Mouse (Mus musculus) midbrain, postnatal 0 days (tissue): ENCODE measurements at regions not wholly inside any gene's neighbourhood (a gene's known extent, or its start where the extent isn't known, plus 50 kb on each side); places are given as distances from the start of the nearest gene placed in this dataset.

Experiments used
- ATAC-seq: fragments of 200-750 bp; cut with Nextera tagmentation; 2 replicates; pipeline ENCODE4 v1.8.0; 2017; ENCODE audit warnings: moderate number of reproducible peaks, mild to moderate bottlenecking, moderate TSS enrichment, moderate library complexity; ENCODE audit not compliant: low FRiP score
- DNase-seq: peaks from one replicate; pipeline ENCODE4 v3.0.0-alpha.2; 2015; ENCODE audit warnings: low spot score
- H3K27ac ChIP-seq: fragments of 300-500 bp; sonication (generic); 2 replicates; pipeline ENCODE4 v1.5.1; 2014; ENCODE audit warnings: low read depth, mild to moderate bottlenecking, low read length, mixed read lengths
- H3K27me3 ChIP-seq: fragments of 300-500 bp; sonication (generic); 2 replicates; pipeline ENCODE4 v1.6.1; 2014; ENCODE audit warnings: low read length, control low read depth, mixed read lengths; ENCODE audit not compliant: insufficient read depth
- H3K36me3 ChIP-seq: fragments of 300-500 bp; sonication (generic); 2 replicates; pipeline ENCODE4 v1.6.1; 2014; ENCODE audit warnings: low read length, control low read depth, mixed read lengths; ENCODE audit not compliant: insufficient read depth
- H3K4me1 ChIP-seq: fragments of 300-500 bp; sonication (generic); 2 replicates; pipeline ENCODE4 v1.6.1; 2014; ENCODE audit warnings: mild to moderate bottlenecking, control low read depth, antibody characterized with exemption, low read length, mixed read lengths; ENCODE audit not compliant: insufficient read depth
- H3K4me2 ChIP-seq: fragments of 300-500 bp; sonication (generic); 2 replicates; pipeline ENCODE4 v1.6.1; 2014; ENCODE audit warnings: low read depth, mild to moderate bottlenecking, low read length, mixed read lengths; ENCODE audit not compliant: poor library complexity, severe bottlenecking
- H3K4me3 ChIP-seq: fragments of 300-500 bp; sonication (generic); 2 replicates; pipeline ENCODE4 v1.5.1; 2014; ENCODE audit warnings: low read depth, mild to moderate bottlenecking, low read length, moderate library complexity
- H3K9ac ChIP-seq: fragments of 300-500 bp; sonication (generic); replicated peaks from 2 replicates; pipeline ENCODE4 v1.6.1; 2014; ENCODE audit warnings: mild to moderate bottlenecking, low read length, moderate library complexity, mixed read lengths; ENCODE audit not compliant: poor library complexity, severe bottlenecking
- H3K9me3 ChIP-seq: fragments of 300-500 bp; sonication (generic); 2 replicates; pipeline ENCODE4 v1.6.1; 2016; ENCODE audit warnings: low read length, control low read depth
- CTCF ChIP-seq: IDR thresholded peaks from 2 replicates; pipeline ENCODE4 v1.5.1; 2016; ENCODE audit warnings: antibody characterized with exemption, mild to moderate bottlenecking
- WGBS: fragments of 180-500 bp; shearing (Covaris S2); extraction: QIAGEN DNeasy Blood & Tissue Kit; methylation state at CpG from one replicate; pipeline ENCODE4 v1.1.7; 2014; 5-methylcytosine and 5-hydroxymethylcytosine counted together

GRCm38 (mm10) chr1:69382374-69382773 is 274.5 kb upstream of the Erbb4 start:
- H3K27me3 ChIP-seq = no peaks in the 10 kb centered on the region
- H3K4me1 ChIP-seq = no peaks in the 10 kb centered on the region
- DNase-seq (no peak), ATAC-seq (no peak)
- H3K4me2 ChIP-seq = no peak overlapping the region
- TF ChIP-seq CTCF = no peak
- H3K36me3 ChIP-seq = no peaks in the 10 kb centered on the region
- H3K4me3 ChIP-seq = no peak overlapping the region
- H3K9me3 ChIP-seq = no peaks in the 10 kb centered on the region
- H3K9ac ChIP-seq = no peak overlapping the region
- WGBS = 95% methylated on average over 1 of the region's 1 CpGs
- no peak overlapping the region for H3K27ac ChIP-seq

DNA sequence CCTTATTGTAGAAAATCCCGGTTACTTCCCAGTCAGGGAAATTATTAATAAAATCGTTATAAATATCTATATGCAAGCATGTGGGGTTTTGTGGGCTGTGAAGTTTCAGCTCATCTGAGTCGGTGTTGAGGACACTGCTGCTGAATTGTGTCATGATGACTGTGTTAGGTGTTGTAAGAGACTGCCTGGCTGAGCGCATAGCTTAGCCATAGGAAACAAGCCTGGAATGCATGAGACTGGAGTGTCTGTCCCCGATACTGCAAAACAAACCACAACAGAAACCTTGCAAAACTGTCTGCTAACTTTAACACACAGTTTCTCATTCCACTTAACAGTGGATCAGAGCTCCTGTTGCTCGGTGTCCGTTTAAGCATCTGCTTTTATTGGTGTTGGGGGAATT is 271.9 kb upstream of the Erbb4 start:
- no peaks in the 10 kb centered on the region for H3K27me3 ChIP-seq
- ATAC-seq = no peak
- 87% methylated on average over 7 of the region's 7 CpGs for WGBS
- H3K27ac ChIP-seq = no peak overlapping the region
- no peaks in the 10 kb centered on the region for H3K9me3 ChIP-seq
- no peak overlapping the region for H3K4me3 ChIP-seq
- no peaks in the 10 kb centered on the region for H3K4me1 ChIP-seq
- no peak for DNase-seq
- no peak overlapping the region for H3K9ac ChIP-seq
- H3K4me2 ChIP-seq = no peak overlapping the region
- no peaks in the 10 kb centered on the region for H3K36me3 ChIP-seq
- no peak for TF ChIP-seq CTCF

DNA sequence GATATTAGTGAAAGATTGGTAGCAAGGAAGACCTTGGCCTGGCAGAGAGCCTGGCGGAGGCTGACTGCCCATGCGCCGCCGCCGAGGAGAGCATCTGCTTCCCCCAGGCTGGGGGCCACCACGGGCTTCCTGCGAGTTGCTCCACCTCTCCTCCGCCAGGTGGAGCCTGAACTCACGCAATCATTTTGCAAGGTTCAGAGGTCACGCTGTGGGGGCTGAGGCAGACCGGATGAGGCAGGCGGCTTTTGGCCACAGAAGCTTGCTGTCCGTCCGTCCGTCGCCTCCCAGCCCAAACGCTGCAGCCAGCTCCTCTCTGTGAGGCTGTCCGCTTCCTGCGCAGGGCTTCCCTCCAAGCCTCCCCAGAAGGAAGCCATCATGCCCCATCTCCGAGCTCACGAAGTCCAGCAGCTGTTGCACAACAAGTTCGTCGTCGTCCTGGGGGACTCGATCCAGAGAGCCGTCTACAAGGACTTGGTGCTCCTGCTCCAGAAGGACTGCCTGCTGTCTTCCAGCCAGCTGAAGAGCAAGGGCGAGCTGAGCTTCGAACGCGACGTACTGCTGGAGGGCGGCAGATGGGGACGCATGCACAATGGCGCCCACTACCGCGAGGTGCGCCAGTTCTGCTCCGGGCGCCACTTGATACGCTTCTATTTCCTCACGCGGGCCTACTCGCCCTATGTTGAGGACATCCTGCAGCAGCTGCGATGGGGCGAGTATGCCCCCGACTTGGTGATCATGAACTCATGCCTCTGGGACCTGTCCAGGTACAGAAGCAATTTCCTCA is 269.3 kb upstream of the Erbb4 start:
- H3K4me1 ChIP-seq = no peaks in the 10 kb centered on the region
- no peak overlapping the region for H3K27ac ChIP-seq
- no peak overlapping the region for H3K4me3 ChIP-seq
- ATAC-seq (no peak), DNase-seq (no peak)
- no peak for TF ChIP-seq CTCF
- WGBS = 97% methylated on average over 46 of the region's 46 CpGs
- H3K9ac ChIP-seq = no peak overlapping the region
- no peaks in the 10 kb centered on the region for H3K27me3 ChIP-seq
- no peaks in the 10 kb centered on the region for H3K9me3 ChIP-seq
- no peaks in the 10 kb centered on the region for H3K36me3 ChIP-seq
- H3K4me2 ChIP-seq = no peak overlapping the region

DNA sequence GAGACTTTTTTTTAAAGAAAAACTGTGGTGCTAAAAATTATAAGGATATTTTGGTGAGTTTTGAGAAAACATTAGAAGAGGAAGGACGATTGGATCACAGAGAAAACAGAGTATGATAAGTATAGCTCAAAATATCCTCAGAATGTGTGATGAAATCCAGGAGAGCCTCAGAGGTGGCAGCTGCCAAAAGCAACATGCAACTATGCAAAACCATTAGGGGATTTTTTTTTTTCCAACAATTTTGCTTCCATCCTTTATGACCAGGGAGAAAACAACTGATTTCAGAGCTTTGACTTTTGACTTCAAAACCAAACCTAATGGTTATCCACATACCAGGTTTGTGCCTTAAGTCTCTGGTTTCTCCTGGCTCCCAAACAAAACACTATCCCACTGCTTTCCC is 267.4 kb upstream of the Erbb4 start:
- WGBS = 50% methylated on average over 1 of the region's 1 CpGs
- no peak for ATAC-seq

GRCm38 (mm10) chr1:69370078-69370477 is 262.2 kb upstream of the Erbb4 start:
- no peak overlapping the region for H3K9ac ChIP-seq
- DNase-seq (no peak), ATAC-seq (no peak)
- no peak overlapping the region for H3K4me2 ChIP-seq
- H3K9me3 ChIP-seq = no peaks in the 10 kb centered on the region
- no peaks in the 10 kb centered on the region for H3K36me3 ChIP-seq
- WGBS = 92% methylated on average over 2 of the region's 2 CpGs
- no peak overlapping the region for H3K27ac ChIP-seq
- TF ChIP-seq CTCF = no peak
- H3K27me3 ChIP-seq = no peaks in the 10 kb centered on the region
- H3K4me1 ChIP-seq = no peaks in the 10 kb centered on the region
- H3K4me3 ChIP-seq = no peak overlapping the region

More for the DNA sequence above, 267.4 kb upstream of the Erbb4 start:
- no peaks in the 10 kb centered on the region for H3K27me3 ChIP-seq
- H3K4me3 ChIP-seq = no peak overlapping the region
- no peak for DNase-seq
- no peak overlapping the region for H3K4me2 ChIP-seq
- no peaks in the 10 kb centered on the region for H3K36me3 ChIP-seq
- no peak overlapping the region for H3K9ac ChIP-seq
- no peak overlapping the region for H3K27ac ChIP-seq
- no peaks in the 10 kb centered on the region for H3K4me1 ChIP-seq
- no peak for TF ChIP-seq CTCF
- no peaks in the 10 kb centered on the region for H3K9me3 ChIP-seq

DNA sequence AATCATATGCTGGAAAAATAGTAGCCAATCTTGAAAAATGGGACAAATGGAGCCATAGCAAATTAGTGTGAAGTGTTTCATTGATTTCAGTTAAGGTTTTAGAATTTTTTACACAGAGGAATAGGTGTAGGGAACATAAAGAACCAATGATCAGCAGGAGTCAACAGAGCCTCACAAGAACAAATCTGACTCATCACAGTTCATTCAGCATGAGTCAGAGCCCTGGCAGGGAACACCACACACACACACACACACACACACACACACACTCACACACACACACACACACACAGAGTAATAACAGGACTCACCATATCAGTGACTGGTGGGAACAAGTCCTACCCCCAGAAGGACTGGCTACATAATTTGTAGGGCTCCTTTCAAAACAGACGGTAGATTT is 259.7 kb upstream of the Erbb4 start:
- 54% methylated on average over 1 of the region's 1 CpGs for WGBS
- no peak overlapping the region for H3K27ac ChIP-seq
- H3K36me3 ChIP-seq = no peaks in the 10 kb centered on the region
- DNase-seq = no peak
- no peak overlapping the region for H3K4me3 ChIP-seq
- no peak for ATAC-seq
- no peak overlapping the region for H3K4me2 ChIP-seq
- H3K9ac ChIP-seq = no peak overlapping the region
- no peaks in the 10 kb centered on the region for H3K9me3 ChIP-seq
- TF ChIP-seq CTCF = no peak
- no peaks in the 10 kb centered on the region for H3K4me1 ChIP-seq
- no peaks in the 10 kb centered on the region for H3K27me3 ChIP-seq
